Mouse (Mus musculus): ENCODE results near the gene Tmem106a. TPM values are rescaled to one million over a fixed set of nuclear protein-coding genes. Genes with fewer than 3 reads are reported as not detected.
A peak's percentile ranks its signal among the peaks of the same experiment; 100 is the strongest.

Gene Tmem106a
- polyA plus RNA-seq, 1 experiment, result 1.0 TPM

- peak; percentile 23 for TF ChIP-seq USF1 (IDR thresholded peaks at IDR 0.05; ENCODE audit: low read depth)
- no peak for TF ChIP-seq FOSL1 (IDR thresholded peaks at IDR 0.05; ENCODE audit: insufficient read depth, low read length, poor library complexity, severe bottlenecking)
- Histone ChIP-seq H3ac (ENCODE audit: control insufficient read depth, insufficient read length, low read depth) (peak overlapping the region; percentile 85), H3K4me3 (ENCODE audit: insufficient read depth, poor library complexity, severe bottlenecking) (peak overlapping the region; percentile 70), H3K27me3 (ENCODE audit: control insufficient read depth, insufficient read depth, insufficient read length) (no peaks in the 10 kb centered on the region), H3K36me3 (ENCODE audit: control insufficient read depth, insufficient read depth) (peaks cover 26% of the 10 kb centered on the region), H3K79me2 (ENCODE audit: control insufficient read depth, insufficient read depth) (peaks cover 62% of the 10 kb centered on the region), H3K79me3 (ENCODE audit: low read depth) (peaks cover 26% of the 10 kb centered on the region)
These were observed 29.4 kb upstream of the Tmem106a start for GRCm38 (mm10) chr11:101552476-101553300.

GRCm38 (mm10) chr11:101553354-101553930 lies 28.6 kb upstream of the Tmem106a start:
- H3K79me3 ChIP-seq (ENCODE audit: low read depth), result peaks cover 25% of the 10 kb centered on the region
- TF ChIP-seq USF1 (IDR thresholded peaks at IDR 0.05; ENCODE audit: low read depth) (peak; percentile 41), MYOG (IDR thresholded peaks at IDR 0.05; ENCODE audit: control insufficient read depth, extremely low read depth, insufficient read length) (no peak)

DNA sequence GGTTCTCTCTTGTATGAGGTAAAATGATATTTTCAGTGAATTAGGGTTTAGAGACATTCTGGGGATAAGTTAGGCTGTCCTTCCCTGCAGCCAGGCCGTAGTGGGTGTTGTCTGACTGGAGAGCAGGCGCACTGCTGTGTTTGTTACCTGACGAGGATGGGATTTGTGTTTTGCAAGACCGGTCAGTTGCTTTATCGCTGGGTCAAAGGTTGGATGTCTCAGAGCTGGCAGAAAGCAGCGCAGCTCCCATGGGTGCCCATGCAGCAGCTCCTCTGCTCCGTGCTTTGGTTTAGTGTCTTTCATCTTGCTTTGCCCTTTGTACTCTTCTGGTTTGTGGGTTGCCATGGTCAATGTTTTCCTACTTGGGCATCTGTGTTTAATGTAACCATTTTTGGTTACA lies 25.5 kb upstream of the Tmem106a start:
- peaks cover 24% of the 10 kb centered on the region for H3K79me2 ChIP-seq (ENCODE audit: control insufficient read depth, insufficient read depth)
- no peak for TF ChIP-seq CTCF (IDR thresholded peaks at IDR 0.05; ENCODE audit: control insufficient read depth, insufficient read depth, insufficient read length)
- no peak for TF ChIP-seq MYOG (IDR thresholded peaks at IDR 0.05; ENCODE audit: control insufficient read depth, extremely low read depth, insufficient read length)
- TF ChIP-seq CEBPB (IDR thresholded peaks at IDR 0.05; ENCODE audit: low read depth), result no peak
- no peak for TF ChIP-seq MAX (IDR thresholded peaks at IDR 0.05)
- TF ChIP-seq USF1 (IDR thresholded peaks at IDR 0.05; ENCODE audit: low read depth), result no peak
- TF ChIP-seq FOSL1 (IDR thresholded peaks at IDR 0.05; ENCODE audit: insufficient read depth, low read length, poor library complexity, severe bottlenecking), result no peak
- TF ChIP-seq MYOD1 (IDR thresholded peaks at IDR 0.05; ENCODE audit: control insufficient read depth, insufficient read length, low read depth), result no peak
- no peak overlapping the region for H3K4me3 ChIP-seq (ENCODE audit: insufficient read depth, poor library complexity, severe bottlenecking)
- H3K36me3 ChIP-seq (ENCODE audit: control insufficient read depth, insufficient read depth), result peaks cover 15% of the 10 kb centered on the region
- no peak overlapping the region for H3ac ChIP-seq (ENCODE audit: control insufficient read depth, insufficient read length, low read depth)
- no peaks in the 10 kb centered on the region for H3K27me3 ChIP-seq (ENCODE audit: control insufficient read depth, insufficient read depth, insufficient read length)
- peaks cover 3% of the 10 kb centered on the region for H3K79me3 ChIP-seq (ENCODE audit: low read depth)

More at GRCm38 (mm10) chr11:101553354-101553930, 28.6 kb upstream of the Tmem106a start:
- H3K4me3 ChIP-seq (ENCODE audit: insufficient read depth, poor library complexity, severe bottlenecking), result peak overlapping the region; percentile 70
- peaks cover 55% of the 10 kb centered on the region for H3K79me2 ChIP-seq (ENCODE audit: control insufficient read depth, insufficient read depth)
- peak overlapping the region; percentile 63 for H3ac ChIP-seq (ENCODE audit: control insufficient read depth, insufficient read length, low read depth)
- H3K27me3 ChIP-seq (ENCODE audit: control insufficient read depth, insufficient read depth, insufficient read length), result no peaks in the 10 kb centered on the region
- H3K36me3 ChIP-seq (ENCODE audit: control insufficient read depth, insufficient read depth), result peaks cover 18% of the 10 kb centered on the region

DNA sequence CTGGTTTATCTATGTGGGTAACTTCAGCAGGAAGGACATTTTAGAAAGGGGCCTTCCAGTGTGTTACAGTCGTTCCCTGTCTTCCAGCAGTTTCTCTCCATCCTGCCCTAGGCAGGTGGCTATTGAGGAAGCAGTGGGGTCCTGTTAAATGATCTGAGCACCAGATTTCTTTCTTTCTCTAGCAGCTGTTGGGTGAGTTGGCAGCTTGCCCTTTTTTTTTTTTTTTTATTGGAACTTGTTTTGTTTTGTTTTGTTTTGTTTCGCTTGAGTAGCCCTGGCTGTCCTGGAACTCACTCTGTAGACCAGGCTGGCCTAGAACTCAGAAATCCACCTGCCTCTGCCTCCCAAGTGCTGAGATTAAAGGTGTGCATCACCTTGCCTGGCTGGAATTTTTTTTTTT lies 25.1 kb upstream of the Tmem106a start:
- Histone ChIP-seq H3K79me2 (ENCODE audit: control insufficient read depth, insufficient read depth) (peaks cover 22% of the 10 kb centered on the region), H3K79me3 (ENCODE audit: low read depth) (peaks cover 3% of the 10 kb centered on the region), H3ac (ENCODE audit: control insufficient read depth, insufficient read length, low read depth) (no peak overlapping the region), H3K36me3 (ENCODE audit: control insufficient read depth, insufficient read depth) (peaks cover 15% of the 10 kb centered on the region), H3K4me3 (ENCODE audit: insufficient read depth, poor library complexity, severe bottlenecking) (no peak overlapping the region), H3K27me3 (ENCODE audit: control insufficient read depth, insufficient read depth, insufficient read length) (no peaks in the 10 kb centered on the region)
- TF ChIP-seq CEBPB (IDR thresholded peaks at IDR 0.05; ENCODE audit: low read depth) (no peak), MYOD1 (IDR thresholded peaks at IDR 0.05; ENCODE audit: control insufficient read depth, insufficient read length, low read depth) (no peak), CTCF (IDR thresholded peaks at IDR 0.05; ENCODE audit: control insufficient read depth, insufficient read depth, insufficient read length) (no peak), USF1 (IDR thresholded peaks at IDR 0.05; ENCODE audit: low read depth) (no peak), FOSL1 (IDR thresholded peaks at IDR 0.05; ENCODE audit: insufficient read depth, low read length, poor library complexity, severe bottlenecking) (no peak), MAX (IDR thresholded peaks at IDR 0.05) (no peak), MYOG (IDR thresholded peaks at IDR 0.05; ENCODE audit: control insufficient read depth, extremely low read depth, insufficient read length) (no peak)

DNA sequence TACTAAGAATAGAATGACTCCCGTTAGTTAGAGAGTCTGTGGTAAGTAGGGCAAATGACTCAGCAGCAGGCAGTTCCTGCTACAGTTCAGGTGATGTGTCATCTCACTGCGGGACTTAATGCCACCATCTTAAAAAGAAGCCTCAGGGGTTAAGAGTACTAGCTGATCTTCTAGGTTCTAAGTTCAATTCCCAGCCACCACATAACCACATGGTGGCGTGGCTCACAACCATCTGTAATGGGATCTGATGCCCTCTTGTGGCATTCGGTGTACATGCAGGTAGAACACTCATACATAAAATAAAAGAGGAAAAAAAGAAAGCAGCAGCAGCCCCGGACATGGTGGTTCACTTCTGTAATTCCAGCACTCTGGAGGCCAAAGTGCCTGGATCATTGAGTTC lies 19.7 kb upstream of the Tmem106a start:
- no peak overlapping the region for H3K4me3 ChIP-seq (ENCODE audit: insufficient read depth, poor library complexity, severe bottlenecking)
- TF ChIP-seq MAX (IDR thresholded peaks at IDR 0.05) (peak; percentile 88), USF1 (IDR thresholded peaks at IDR 0.05; ENCODE audit: low read depth) (no peak), FOSL1 (IDR thresholded peaks at IDR 0.05; ENCODE audit: insufficient read depth, low read length, poor library complexity, severe bottlenecking) (no peak), MYOD1 (IDR thresholded peaks at IDR 0.05; ENCODE audit: control insufficient read depth, insufficient read length, low read depth) (no peak), CTCF (IDR thresholded peaks at IDR 0.05; ENCODE audit: control insufficient read depth, insufficient read depth, insufficient read length) (peak; percentile 40), CEBPB (IDR thresholded peaks at IDR 0.05; ENCODE audit: low read depth) (no peak), MYOG (IDR thresholded peaks at IDR 0.05; ENCODE audit: control insufficient read depth, extremely low read depth, insufficient read length) (no peak)
- peaks cover 46% of the 10 kb centered on the region for H3K36me3 ChIP-seq (ENCODE audit: control insufficient read depth, insufficient read depth)

GRCm38 (mm10) chr11:101568421-101568820 lies 13.6 kb upstream of the Tmem106a start:
- Histone ChIP-seq H3K4me3 (ENCODE audit: insufficient read depth, poor library complexity, severe bottlenecking) (no peak overlapping the region), H3K27me3 (ENCODE audit: control insufficient read depth, insufficient read depth, insufficient read length) (no peaks in the 10 kb centered on the region), H3K79me3 (ENCODE audit: low read depth) (no peaks in the 10 kb centered on the region), H3K79me2 (ENCODE audit: control insufficient read depth, insufficient read depth) (no peaks in the 10 kb centered on the region), H3ac (ENCODE audit: control insufficient read depth, insufficient read length, low read depth) (no peak overlapping the region), H3K36me3 (ENCODE audit: control insufficient read depth, insufficient read depth) (peaks cover 90% of the 10 kb centered on the region)
- no peak for TF ChIP-seq CEBPB (IDR thresholded peaks at IDR 0.05; ENCODE audit: low read depth)
- TF ChIP-seq MAX (IDR thresholded peaks at IDR 0.05), result no peak
- no peak for TF ChIP-seq CTCF (IDR thresholded peaks at IDR 0.05; ENCODE audit: control insufficient read depth, insufficient read depth, insufficient read length)
- TF ChIP-seq MYOD1 (IDR thresholded peaks at IDR 0.05; ENCODE audit: control insufficient read depth, insufficient read length, low read depth), result no peak

More for the DNA sequence above, 19.7 kb upstream of the Tmem106a start:
- no peaks in the 10 kb centered on the region for H3K27me3 ChIP-seq (ENCODE audit: control insufficient read depth, insufficient read depth, insufficient read length)
- no peaks in the 10 kb centered on the region for H3K79me2 ChIP-seq (ENCODE audit: control insufficient read depth, insufficient read depth)
- no peaks in the 10 kb centered on the region for H3K79me3 ChIP-seq (ENCODE audit: low read depth)
- no peak overlapping the region for H3ac ChIP-seq (ENCODE audit: control insufficient read depth, insufficient read length, low read depth)
